Mouse (Mus musculus): ENCODE data around the gene Slc6a12.

Gene Slc6a12

GRCm38 (mm10) chr6:121343026-121343770 lies at the start of gene Slc6a12:
Gene Slc6a12 (plus strand): TSS chr6:121343076.
- no peak for DNase-seq (ENCODE audit: low read depth, low spot score)

- DNase-seq (ENCODE audit: low read depth, low spot score): no peak
Measured at GRCm38 (mm10) chr6:121299317-121299716, 43.6 kb upstream of the Slc6a12 start.

GRCm38 (mm10) chr6:121299954-121300353 lies 42.9 kb upstream of the Slc6a12 start, which contains the start of gene Slc6a13:
Gene Slc6a13 (plus strand): TSS chr6:121300227.
- no peak for DNase-seq (ENCODE audit: low read depth, low spot score)

- DNase-seq (ENCODE audit: low read depth, low spot score): no peak
Measured at GRCm38 (mm10) chr6:121300504-121300903, 42.4 kb upstream of the Slc6a12 start.

- DNase-seq (ENCODE audit: low read depth, low spot score): no peak
Measured at GRCm38 (mm10) chr6:121303466-121304220, 39.2 kb upstream of the Slc6a12 start.

- DNase-seq (ENCODE audit: low read depth, low spot score): no peak
Measured at GRCm38 (mm10) chr6:121304630-121305029, 38.2 kb upstream of the Slc6a12 start.

GRCm38 (mm10) chr6:121305571-121305970 lies 37.3 kb upstream of the Slc6a12 start:
- no peak for DNase-seq (ENCODE audit: low read depth, low spot score)

GRCm38 (mm10) chr6:121310984-121311383 lies 31.9 kb upstream of the Slc6a12 start:
- no peak for DNase-seq (ENCODE audit: low read depth, low spot score)

GRCm38 (mm10) chr6:121319099-121319498 lies 23.8 kb upstream of the Slc6a12 start:
- no peak for DNase-seq (ENCODE audit: low read depth, low spot score)

GRCm38 (mm10) chr6:121322381-121323110 lies 20.3 kb upstream of the Slc6a12 start:
- DNase-seq (ENCODE audit: low read depth, low spot score): no peak

- no peak for DNase-seq (ENCODE audit: low read depth, low spot score)
Measured at GRCm38 (mm10) chr6:121325298-121325697, 17.6 kb upstream of the Slc6a12 start.

GRCm38 (mm10) chr6:121325740-121326139 lies 17.1 kb upstream of the Slc6a12 start:
- no peak for DNase-seq (ENCODE audit: low read depth, low spot score)

GRCm38 (mm10) chr6:121326486-121327069 lies 16.3 kb upstream of the Slc6a12 start:
- DNase-seq (ENCODE audit: low read depth, low spot score): no peak

- DNase-seq (ENCODE audit: low read depth, low spot score): no peak
Measured at GRCm38 (mm10) chr6:121328417-121328884, 14.4 kb upstream of the Slc6a12 start.

- no peak for DNase-seq (ENCODE audit: low read depth, low spot score)
Measured at GRCm38 (mm10) chr6:121329848-121330508, 12.9 kb upstream of the Slc6a12 start.

GRCm38 (mm10) chr6:121335841-121336240 lies 7.0 kb upstream of the Slc6a12 start:
- DNase-seq (ENCODE audit: low read depth, low spot score): no peak

GRCm38 (mm10) chr6:121336558-121336957 lies 6.3 kb upstream of the Slc6a12 start:
- DNase-seq (ENCODE audit: low read depth, low spot score): no peak

- DNase-seq (ENCODE audit: low read depth, low spot score): no peak
Measured at GRCm38 (mm10) chr6:121337229-121337628, 5.6 kb upstream of the Slc6a12 start.

GRCm38 (mm10) chr6:121337770-121338518 lies 4.9 kb upstream of the Slc6a12 start:
- DNase-seq (ENCODE audit: low read depth, low spot score): peak; percentile 93

- no peak for DNase-seq (ENCODE audit: low read depth, low spot score)
Measured at GRCm38 (mm10) chr6:121338519-121338896, 4.4 kb upstream of the Slc6a12 start.

Measured in WW6 (cell line).